Mouse (Mus musculus) brain, embryonic 14.5 days (tissue): ENCODE measurements at regions not wholly inside any gene's neighbourhood (a gene's known extent, or its start where the extent isn't known, plus 50 kb on each side); places are given as distances from the start of the nearest gene placed in this dataset.

Experiments
- CTCF ChIP-seq: fragments of 200-500 bp; IDR thresholded peaks from 2 replicates; pipeline ENCODE4 v1.5.1; 2012; ENCODE audit warnings: inconsistent platforms, mild to moderate bottlenecking, moderate library complexity, borderline replicate concordance; ENCODE audit not compliant: insufficient read depth, insufficient read length; ENCODE audit errors: extremely low read depth
- POLR2A ChIP-seq: fragments of 200-500 bp; IDR thresholded peaks from 2 replicates; pipeline ENCODE4 v1.6.1; 2012; ENCODE audit warnings: mild to moderate bottlenecking, inconsistent platforms, borderline replicate concordance; ENCODE audit not compliant: poor library complexity, insufficient read depth, insufficient read length, severe bottlenecking; ENCODE audit errors: extremely low read depth

GRCm38 (mm10) chr3:19002056-19002455, 626.4 kb downstream of the 1700064H15Rik start:
- TF ChIP-seq POLR2A: no peak
- no peak for TF ChIP-seq CTCF
